Comparison of ENCODE assay signal across 8 mouse cellular contexts in the genomic region with DNA sequence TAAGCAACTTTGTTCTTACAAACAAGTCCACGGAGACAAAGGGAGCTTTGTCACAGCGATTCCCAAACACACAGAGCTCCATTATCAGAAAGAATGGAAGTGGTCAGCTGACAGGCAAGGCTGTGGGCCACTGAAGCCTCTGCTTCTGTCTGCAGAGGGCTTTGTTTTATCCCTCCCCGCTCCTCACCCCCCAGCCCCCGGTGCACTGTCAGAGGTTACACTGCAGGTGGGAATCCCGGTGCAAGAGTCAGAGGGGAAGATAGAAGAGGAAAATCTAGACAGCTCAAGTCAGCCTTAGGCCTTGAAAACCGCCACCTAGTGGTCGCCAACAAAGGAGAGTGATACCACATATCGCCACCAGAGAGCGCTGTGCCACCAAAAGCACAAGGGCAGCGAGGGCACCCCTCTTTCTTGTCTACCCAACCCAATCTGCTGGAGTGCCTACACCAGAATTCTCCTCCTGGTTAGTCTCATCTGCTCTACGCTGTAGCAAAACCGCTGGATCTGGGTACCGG. TPM values are rescaled to one million over a fixed set of nuclear protein-coding genes. Genes with fewer than 3 reads are reported as not detected.
DNase-seq lines count a peak whose midpoint lies in the region; ATAC-seq and TF ChIP-seq lines count a peak whose summit lies in the region.

No protein-coding gene starts in this region.

- H3K4me1 ChIP-seq in embryonic facial prominence, embryonic 11.5 days (ENCODE audit: control insufficient read depth, insufficient read depth, low read length), result no peaks in the 10 kb centered on the region
- H3K4me1 ChIP-seq in limb, embryonic 14.5 days (ENCODE audit: control insufficient read depth, insufficient read depth, low read length), result no peaks in the 10 kb centered on the region

- DNase-seq in 416B (ENCODE audit: low read depth), result peak; percentile 89
- peak; percentile 90 for DNase-seq in adrenal gland, postnatal 14 days
- DNase-seq in embryonic facial prominence, embryonic 11.5 days (ENCODE audit: low spot score), result peak; percentile 83
- DNase-seq in heart, adult 18-20 months, result peak; percentile 82 to 96
- DNase-seq in kidney, adult 9 months, result peak; percentile 90
- DNase-seq in limb, embryonic 14.5 days (ENCODE audit: low spot score), result peak; percentile 76
- peak; percentile 68 to 86 for DNase-seq in monocyte, adult 2 months (ENCODE audit: low read depth in 1 of 2, low spot score in 2 of 2)
- peak; percentile 79 to 82 for DNase-seq in spleen, postnatal 10 days (ENCODE audit: low spot score in 2 of 2)

- TF ChIP-seq POLR2A in limb, embryonic 14.5 days (IDR thresholded peaks at IDR 0.05; ENCODE audit: borderline replicate concordance, extremely low read depth, insufficient read depth, insufficient read length), result no peak

- ATAC-seq in embryonic facial prominence, embryonic 11.5 days (replicated peaks; ENCODE audit: insufficient number of reproducible peaks, low FRiP score, low TSS enrichment, low read depth), result peak; percentile 78
- ATAC-seq in limb, embryonic 14.5 days (ENCODE audit: low FRiP score, low read depth), result peak; percentile 56; the same call in 1 of the 2 replicates

- H3K9ac ChIP-seq in embryonic facial prominence, embryonic 11.5 days (replicated peaks; ENCODE audit: low read length), result no peak overlapping the region
- H3K9ac ChIP-seq in limb, embryonic 14.5 days (ENCODE audit: low read depth, low read length, severe bottlenecking), result no peak overlapping the region

- H3K27me3 ChIP-seq in embryonic facial prominence, embryonic 11.5 days (ENCODE audit: control insufficient read depth, insufficient read depth, low read length), result no peaks in the 10 kb centered on the region
- no peaks in the 10 kb centered on the region for H3K27me3 ChIP-seq in limb, embryonic 14.5 days (ENCODE audit: control insufficient read depth, insufficient read depth, low read length)

- no peaks in the 10 kb centered on the region for H3K9me3 ChIP-seq in embryonic facial prominence, embryonic 11.5 days (replicated peaks; ENCODE audit: control insufficient read depth, low read length)
- H3K9me3 ChIP-seq in limb, embryonic 14.5 days (ENCODE audit: control insufficient read depth, low read length), result no peaks in the 10 kb centered on the region

- no peak overlapping the region for H3K4me3 ChIP-seq in embryonic facial prominence, embryonic 11.5 days (ENCODE audit: low read depth, low read length)
- H3K4me3 ChIP-seq in limb, embryonic 14.5 days (replicated peaks; ENCODE audit: low read length), result no peak overlapping the region

- no peak overlapping the region for H3K4me2 ChIP-seq in embryonic facial prominence, embryonic 11.5 days (ENCODE audit: low read depth, low read length)
- H3K4me2 ChIP-seq in limb, embryonic 14.5 days (replicated peaks; ENCODE audit: low read depth, low read length, severe bottlenecking), result no peak overlapping the region

- H3K36me3 ChIP-seq in embryonic facial prominence, embryonic 11.5 days (replicated peaks; ENCODE audit: control insufficient read depth, insufficient read depth, low read depth, low read length), result no peaks in the 10 kb centered on the region
- no peaks in the 10 kb centered on the region for H3K36me3 ChIP-seq in limb, embryonic 14.5 days (ENCODE audit: control insufficient read depth, insufficient read depth, low read length)

- 7% methylated on average over 13 of the region's 13 CpGs for WGBS in embryonic facial prominence, embryonic 11.5 days
- 10% methylated on average over 13 of the region's 13 CpGs for WGBS in limb, embryonic 14.5 days

- no peak overlapping the region for H3K27ac ChIP-seq in embryonic facial prominence, embryonic 11.5 days (replicated peaks; ENCODE audit: low read depth, low read length)
- H3K27ac ChIP-seq in limb, embryonic 14.5 days (replicated peaks; ENCODE audit: low read depth, low read length), result no peak overlapping the region

RNA-seq across cellular contexts. Expression of a gene that starts 35.4 kb away (rescaled TPM):
- 3.9 and 6.0 TPM in 2 replicates for total RNA-seq in adrenal gland, postnatal 14 days (2021)
- 1.4 and 1.9 TPM in 2 replicates for polyA plus RNA-seq in embryonic facial prominence, embryonic 11.5 days (2014; fragmentation: Nextera tagmentation; extraction: Ambion mirVana)
- under 1 TPM in 1 of 2 experiments, not detected in 1; 0.10 TPM for total RNA-seq in heart, adult 18-20 months (2021)
- 0.22 and 0.36 TPM in 2 replicates for polyA plus RNA-seq in limb, embryonic 14.5 days (2012; rRNA removed)
- 0.28 and 0.29 TPM in 2 replicates for polyA plus RNA-seq in limb, embryonic 14.5 days (2014; fragmentation: Nextera tagmentation; extraction: Ambion mirVana)

RNA-seq across cellular contexts. Expression of a gene that starts 36.7 kb away (rescaled TPM):
- total RNA-seq in adrenal gland, postnatal 14 days (2021), result 25.3 and 33.2 TPM in 2 replicates
- polyA plus RNA-seq in embryonic facial prominence, embryonic 11.5 days (2014; fragmentation: Nextera tagmentation; extraction: Ambion mirVana), result 1.6 and 1.9 TPM in 2 replicates
- total RNA-seq in heart, adult 18-20 months (2021), result 10 to 100 TPM; 11.9 to 17.2 TPM
- 27.5 and 29.8 TPM in 2 replicates for polyA plus RNA-seq in limb, embryonic 14.5 days (2012; rRNA removed)
- polyA plus RNA-seq in limb, embryonic 14.5 days (2014; fragmentation: Nextera tagmentation; extraction: Ambion mirVana), result 6.9 and 7.0 TPM in 2 replicates
